Mouse (Mus musculus): ENCODE data around the gene Vezt. TPM values are rescaled to one million over a fixed set of nuclear protein-coding genes. Genes with fewer than 3 reads are reported as not detected.

The Vezt gene
- 28.0 and 29.6 TPM in 2 replicates for polyA plus RNA-seq (2015; fragmentation: Nextera tagmentation; extraction: Ambion mirVana)

DNA sequence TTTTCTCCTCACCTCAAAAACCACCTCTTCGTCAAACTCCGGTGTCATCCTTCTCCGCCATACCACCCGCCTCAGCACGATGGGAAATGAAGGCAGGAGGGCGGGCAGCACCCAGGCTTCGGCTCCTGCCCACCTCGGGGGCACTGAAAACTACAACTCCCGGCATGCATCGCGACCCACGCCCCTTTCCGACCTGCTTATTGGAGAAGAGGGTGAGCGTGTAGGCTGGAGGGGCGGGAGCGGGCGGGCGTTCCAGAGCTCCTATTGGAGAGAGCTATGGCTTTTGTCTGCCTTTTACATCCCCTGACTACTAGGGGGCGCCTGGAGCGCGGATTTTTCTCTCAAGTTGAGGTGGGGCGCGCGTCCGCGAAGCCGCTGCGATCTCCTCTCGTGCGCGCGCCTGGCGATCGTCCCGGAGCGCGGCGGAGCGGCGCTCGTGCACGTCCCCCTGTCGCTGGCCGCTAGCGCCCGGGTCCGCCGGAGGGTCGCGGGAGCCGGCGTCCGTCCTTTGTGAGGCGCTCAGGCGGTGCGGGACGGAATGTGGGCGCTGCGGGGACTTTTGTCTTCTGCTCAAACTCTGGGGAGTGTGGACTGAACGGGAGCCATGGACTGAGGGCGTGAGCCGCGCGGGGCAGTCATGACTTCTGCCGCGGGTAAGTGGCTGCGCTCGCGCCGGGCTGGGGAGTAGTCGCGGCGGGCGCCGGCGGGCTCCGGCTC is at the start of gene Vezt, which contains the start of gene Fgd6:
Vezt (minus strand) TSS at position 160 of the 717 bp plus-strand sequence.
Fgd6 (plus strand) TSS at position 344 of the 717 bp plus-strand sequence.

GRCm38 (mm10) chr10:93897043-93897646 is 138.5 kb downstream of the Vezt start, which contains the start of gene Metap2:
Gene Metap2, minus strand, starts transcription at chr10:93897093.

MicroRNAs encoded within 50 kb of the gene (microRNA counts, 519-probe panel; counts per million panel counts)
- microRNA mmu-miR-331-3p (5,044 counts per million, percentile 60 among the panel's probes with 10 or more counts), microRNA mmu-miR-331-5p (40.5 counts per million)

Small RNA genes within 50 kb of the gene (microRNA-seq; reads per million reads assigned to microRNA genes)
- 155 reads per million, percentile 50 among the genes with 10 or more reads in this experiment for gene Mir331

Other genes starting within 250 kb of the Vezt start
- not detected in 2 replicates for gene Usp44, start 204.3 kb downstream of the Vezt start, polyA plus RNA-seq (2015; fragmentation: Nextera tagmentation; extraction: Ambion mirVana)
- 149 and 151 TPM in 2 replicates for gene Metap2, start 138.7 kb downstream of the Vezt start, polyA plus RNA-seq (2015; fragmentation: Nextera tagmentation; extraction: Ambion mirVana)
- gene Fgd6, start 184 bp upstream of the Vezt start, polyA plus RNA-seq (2015; fragmentation: Nextera tagmentation; extraction: Ambion mirVana) = 1.9 and 2.2 TPM in 2 replicates
- 3.7 and 3.8 TPM in 2 replicates for gene Nr2c1, start 112.2 kb upstream of the Vezt start, polyA plus RNA-seq (2015; fragmentation: Nextera tagmentation; extraction: Ambion mirVana)
- gene Ndufa12, start 162.9 kb upstream of the Vezt start, polyA plus RNA-seq (2015; fragmentation: Nextera tagmentation; extraction: Ambion mirVana) = 601 and 637 TPM in 2 replicates